Mouse (Mus musculus) liver, embryonic 12.5 days (tissue): ENCODE data around the gene Prpf8. TPM values are rescaled to one million over a fixed set of nuclear protein-coding genes. Genes with fewer than 3 reads are reported as not detected.

Experiments
- ATAC-seq: fragments of 200-750 bp; cut with Nextera tagmentation; 2 replicates; pipeline ENCODE4 v1.8.0; 2017; ENCODE audit warnings: moderate number of reproducible peaks, mild to moderate bottlenecking, moderate library complexity
- H3K27ac ChIP-seq: fragments of 300-500 bp; sonication (generic); 2 replicates; pipeline ENCODE4 v1.5.1; 2016; ENCODE audit warnings: mild to moderate bottlenecking
- H3K27me3 ChIP-seq: fragments of 300-500 bp; sonication (generic); replicated peaks from 2 replicates; pipeline ENCODE4 v1.6.1; 2016; ENCODE audit warnings: mild to moderate bottlenecking, moderate library complexity
- H3K36me3 ChIP-seq: fragments of 300-500 bp; sonication (generic); 2 replicates; pipeline ENCODE4 v1.6.1; 2016; ENCODE audit warnings: mild to moderate bottlenecking, moderate library complexity
- H3K4me1 ChIP-seq: fragments of 300-500 bp; sonication (generic); 2 replicates; pipeline ENCODE4 v1.6.1; 2016
- H3K4me2 ChIP-seq: fragments of 300-500 bp; sonication (generic); 2 replicates; pipeline ENCODE4 v1.6.1; 2016; ENCODE audit warnings: mild to moderate bottlenecking, moderate library complexity
- H3K4me3 ChIP-seq: fragments of 300-500 bp; sonication (generic); 2 replicates; pipeline ENCODE4 v1.5.1; 2016; ENCODE audit warnings: mild to moderate bottlenecking, moderate library complexity
- H3K9ac ChIP-seq: fragments of 300-500 bp; sonication (generic); 2 replicates; pipeline ENCODE4 v1.6.1; 2016; ENCODE audit warnings: mild to moderate bottlenecking, moderate library complexity
- H3K9me3 ChIP-seq: fragments of 300-500 bp; sonication (generic); replicated peaks from 2 replicates; pipeline ENCODE4 v1.6.1; 2016; ENCODE audit warnings: mild to moderate bottlenecking, moderate library complexity
- whole genome bisulfite sequencing: fragments of 180-500 bp; shearing (Covaris S2); methylation state at CpG from one replicate; pipeline ENCODE4 v1.1.7; 2016; ENCODE audit not compliant: insufficient replicate concordance; 5-methylcytosine and 5-hydroxymethylcytosine counted together
- polyA plus RNA-seq: library from polyadenylated mRNA; unstranded; fragments of >200 nt; fragmentation: Nextera tagmentation; extraction: Ambion mirVana; gene quantifications from 2 replicates; pipeline ENCODE4 v1.2.1, GENCODE M21; 2016

Gene Prpf8
- polyA plus RNA-seq, 1 experiment from 2014 or later: 46.6 TPM

DNA sequence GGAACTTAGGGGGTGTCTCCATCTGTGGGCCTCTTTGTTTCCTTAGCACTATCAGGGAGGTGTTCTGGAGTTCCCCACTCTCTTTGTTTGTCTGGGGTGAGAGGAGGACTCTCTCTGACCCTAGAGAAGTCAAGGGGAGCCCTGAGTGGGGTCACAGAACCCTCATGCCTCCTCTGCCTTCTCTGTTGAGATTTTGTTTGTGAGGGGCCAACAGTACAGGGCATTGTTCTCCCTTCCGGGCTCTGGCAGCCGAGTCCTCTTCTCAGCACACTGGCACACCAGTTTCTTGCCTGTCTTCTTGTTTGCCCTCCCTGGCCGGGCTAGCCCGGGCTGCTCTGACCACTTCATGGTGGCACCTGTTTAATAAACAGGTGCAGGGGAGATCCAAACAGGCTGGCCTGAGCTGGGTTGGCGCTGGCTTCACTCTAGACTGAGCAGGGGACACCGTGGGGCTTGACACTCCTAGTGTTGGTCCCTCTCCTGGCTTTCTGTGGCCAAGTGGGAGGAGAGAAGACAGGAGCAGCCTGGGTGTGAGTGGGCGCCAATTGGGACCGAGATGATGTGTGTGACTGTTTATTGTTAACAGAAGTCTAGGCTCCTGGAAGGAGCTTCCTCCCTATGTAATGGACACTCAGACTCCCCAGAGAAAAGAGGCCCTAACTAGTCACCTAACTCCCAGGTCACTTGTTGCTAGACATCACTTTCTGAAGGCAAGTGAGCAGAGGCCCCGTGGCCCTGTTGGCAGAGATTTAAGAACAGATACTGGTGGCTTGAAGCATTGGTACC, 51.8 kb downstream of the Prpf8 start:
- Histone ChIP-seq H3K9ac (0 out of 2 replicates have a peak overlapping the region, but pooled peaks have one; percentile 12), H3K27ac (peak overlapping the region; percentile 20; the same call in 1 of the 2 replicates), H3K4me3 (no peak overlapping the region), H3K4me2 (no peak overlapping the region), H3K4me1 (peaks cover 63% of the 10 kb centered on the region), H3K36me3 (no peaks in the 10 kb centered on the region), H3K9me3 (no peaks in the 10 kb centered on the region), H3K27me3 (peaks cover 8% of the 10 kb centered on the region; the same call in 1 of the 2 replicates)
- 59% methylated on average over 9 of the region's 9 CpGs for WGBS
- ATAC-seq: no peak

DNA sequence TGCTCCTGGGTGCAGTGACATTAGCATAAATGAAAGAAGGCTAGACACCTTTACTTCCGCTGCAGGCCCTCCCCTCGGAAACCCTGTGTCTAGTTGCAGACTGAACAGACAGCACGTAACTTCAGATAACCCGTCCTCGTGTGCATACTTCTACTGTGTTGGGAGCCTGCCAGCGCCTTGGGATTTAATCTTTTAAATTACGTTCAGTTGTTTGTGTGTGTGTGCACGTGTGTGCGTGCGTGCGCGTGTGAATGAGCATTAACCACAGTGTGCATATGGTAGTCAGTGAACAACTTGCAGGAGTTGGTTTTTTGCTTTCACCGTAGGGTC, 52.3 kb downstream of the Prpf8 start:
- no peak overlapping the region for H3K4me3 ChIP-seq
- ATAC-seq: no peak
- H3K9me3 ChIP-seq: no peaks in the 10 kb centered on the region
- 76% methylated on average over 13 of the region's 13 CpGs for WGBS
- peaks cover 57% of the 10 kb centered on the region for H3K4me1 ChIP-seq
- H3K27ac ChIP-seq: no peak overlapping the region
- peaks cover 4% of the 10 kb centered on the region; the same call in 1 of the 2 replicates for H3K27me3 ChIP-seq
- H3K4me2 ChIP-seq: no peak overlapping the region
- no peaks in the 10 kb centered on the region for H3K36me3 ChIP-seq
- H3K9ac ChIP-seq: no peak overlapping the region

DNA sequence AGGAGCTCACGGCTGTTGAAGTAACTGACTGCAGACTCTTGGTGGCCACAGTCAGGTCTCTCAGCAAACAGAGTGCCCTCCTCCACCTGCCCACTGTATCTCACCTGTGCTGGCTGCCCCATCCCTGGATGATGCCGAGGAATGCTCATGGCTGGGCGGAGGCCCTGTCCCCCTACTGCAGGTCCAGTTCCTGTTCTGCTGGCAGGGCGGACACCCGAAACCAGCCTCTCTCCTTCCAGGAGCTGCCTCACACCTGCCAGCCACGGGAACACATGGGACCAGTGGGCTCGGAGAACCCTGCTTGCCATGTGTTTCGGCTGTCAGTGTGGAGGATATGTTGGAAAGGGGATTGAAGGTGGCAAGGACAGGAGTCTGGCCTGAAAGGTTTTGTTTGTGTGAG, 53.6 kb downstream of the Prpf8 start:
- 81% methylated on average over 8 of the region's 8 CpGs for WGBS
- H3K27ac ChIP-seq: peak overlapping the region; percentile 64; the same call in 1 of the 2 replicates

DNA sequence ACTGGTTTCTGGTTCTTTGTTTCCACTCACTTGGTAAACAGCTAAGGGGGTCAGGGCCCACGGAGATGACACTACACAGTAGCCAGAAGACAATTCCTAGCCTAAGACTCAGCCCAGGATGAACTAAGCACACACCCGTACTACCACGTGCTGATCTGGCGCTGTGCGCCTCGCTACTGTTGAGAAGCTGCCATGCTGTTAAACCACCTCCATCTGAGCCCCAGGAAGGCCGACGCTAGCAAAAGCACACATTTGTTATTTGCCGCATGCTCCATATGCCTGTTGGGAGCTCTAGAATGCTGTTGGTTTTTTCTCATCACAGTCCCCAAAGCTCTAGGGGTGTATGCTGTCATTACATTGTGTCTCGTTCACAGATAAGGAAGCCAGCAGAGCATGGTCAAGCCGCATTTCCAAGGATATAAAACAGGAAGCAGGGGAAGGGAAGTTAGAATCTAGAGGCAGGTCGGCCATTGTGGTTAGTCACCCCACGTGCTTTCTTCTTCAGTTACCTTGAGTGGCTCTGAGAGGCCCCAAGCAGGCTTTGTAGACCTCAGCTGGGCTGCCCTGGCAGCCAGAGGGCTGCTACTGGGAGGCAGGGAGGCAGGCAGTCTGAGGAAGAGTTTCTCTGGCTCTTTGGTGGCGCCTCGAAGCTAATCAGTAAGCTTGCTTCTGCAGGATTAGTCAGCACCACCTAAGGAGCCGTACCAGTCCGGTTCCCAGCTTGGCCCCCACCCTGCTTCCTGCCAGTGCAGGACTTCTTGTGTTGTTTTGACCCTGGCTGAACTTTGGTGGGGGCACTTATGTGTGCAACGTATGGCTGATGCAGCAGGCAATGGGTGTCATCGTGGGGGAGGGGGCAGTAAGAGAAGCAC, 54.3 kb downstream of the Prpf8 start:
- Histone ChIP-seq H3K27ac (peak overlapping the region; percentile 64), H3K36me3 (no peaks in the 10 kb centered on the region), H3K4me1 (peaks cover 51% of the 10 kb centered on the region), H3K9me3 (no peaks in the 10 kb centered on the region), H3K4me2 (peak overlapping the region; percentile 31; the same call in 1 of the 2 replicates), H3K27me3 (no peaks in the 10 kb centered on the region), H3K4me3 (no peak overlapping the region), H3K9ac (peak overlapping the region; percentile 43)
- WGBS: 47% methylated on average over 19 of the region's 19 CpGs
- 0 out of 2 replicates have a peak, but pooled peaks have one; percentile 20 for ATAC-seq

More for the DNA sequence above, 53.6 kb downstream of the Prpf8 start:
- Histone ChIP-seq H3K4me1 (peaks cover 50% of the 10 kb centered on the region), H3K9me3 (no peaks in the 10 kb centered on the region), H3K36me3 (no peaks in the 10 kb centered on the region), H3K9ac (no peak overlapping the region), H3K4me2 (no peak overlapping the region), H3K4me3 (no peak overlapping the region), H3K27me3 (no peaks in the 10 kb centered on the region)
- no peak for ATAC-seq

DNA sequence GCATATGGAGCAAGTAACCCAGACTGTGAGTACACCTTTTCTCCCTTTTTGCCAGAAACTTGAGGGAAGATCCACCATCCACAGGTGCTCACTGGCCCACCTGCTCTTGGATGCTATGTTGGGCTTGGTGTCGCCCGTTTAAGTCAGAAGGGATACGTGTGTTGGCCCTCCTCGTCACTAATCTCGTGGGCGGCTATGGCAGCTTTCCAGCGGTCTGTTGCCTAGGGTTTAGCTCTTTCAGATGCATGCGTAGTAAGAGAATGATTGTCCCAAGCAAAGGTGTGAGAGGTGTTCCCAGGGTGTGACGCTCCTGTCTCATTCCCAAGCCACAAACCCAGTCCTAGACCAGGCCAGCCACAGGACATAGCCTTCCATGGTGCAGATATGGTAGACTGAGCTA, 58.1 kb downstream of the Prpf8 start:
- 81% methylated on average over 9 of the region's 9 CpGs for WGBS
- H3K9me3 ChIP-seq: no peaks in the 10 kb centered on the region
- no peaks in the 10 kb centered on the region for H3K36me3 ChIP-seq
- H3K4me1 ChIP-seq: peaks cover 51% of the 10 kb centered on the region
- H3K27ac ChIP-seq: no peak overlapping the region
- H3K27me3 ChIP-seq: no peaks in the 10 kb centered on the region
- no peak overlapping the region for H3K9ac ChIP-seq
- H3K4me2 ChIP-seq: no peak overlapping the region
- no peak for ATAC-seq
- no peak overlapping the region for H3K4me3 ChIP-seq

DNA sequence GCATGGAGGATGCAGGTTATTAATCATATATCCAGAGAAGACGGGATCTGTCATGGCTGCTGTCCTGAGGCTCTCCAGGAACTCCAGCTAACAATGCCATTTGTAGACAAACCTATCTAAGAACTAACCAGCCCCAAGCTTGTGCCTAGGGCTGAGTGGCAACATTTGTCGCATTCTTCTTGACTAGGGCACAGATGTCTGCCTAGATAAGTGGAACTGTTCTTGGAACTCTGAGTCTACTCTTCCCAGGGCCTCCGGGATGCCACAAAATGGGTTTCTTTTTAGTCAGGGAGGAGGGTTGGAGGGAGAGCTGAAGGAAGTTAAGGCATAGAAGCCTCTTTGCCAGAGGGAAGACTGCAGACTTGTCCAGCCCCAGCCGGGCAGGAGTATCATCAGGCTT, 59.4 kb downstream of the Prpf8 start:
- Histone ChIP-seq H3K27ac (peak overlapping the region; percentile 30; the same call in 1 of the 2 replicates), H3K9me3 (no peaks in the 10 kb centered on the region), H3K4me2 (peak overlapping the region; percentile 57), H3K36me3 (no peaks in the 10 kb centered on the region), H3K4me1 (peaks cover 48% of the 10 kb centered on the region), H3K27me3 (no peaks in the 10 kb centered on the region), H3K4me3 (peak overlapping the region; percentile 4; the same call in 1 of the 2 replicates), H3K9ac (peak overlapping the region; percentile 40)
- 42% methylated on average over 4 of the region's 4 CpGs for whole genome bisulfite sequencing
- ATAC-seq: peak; percentile 81

DNA sequence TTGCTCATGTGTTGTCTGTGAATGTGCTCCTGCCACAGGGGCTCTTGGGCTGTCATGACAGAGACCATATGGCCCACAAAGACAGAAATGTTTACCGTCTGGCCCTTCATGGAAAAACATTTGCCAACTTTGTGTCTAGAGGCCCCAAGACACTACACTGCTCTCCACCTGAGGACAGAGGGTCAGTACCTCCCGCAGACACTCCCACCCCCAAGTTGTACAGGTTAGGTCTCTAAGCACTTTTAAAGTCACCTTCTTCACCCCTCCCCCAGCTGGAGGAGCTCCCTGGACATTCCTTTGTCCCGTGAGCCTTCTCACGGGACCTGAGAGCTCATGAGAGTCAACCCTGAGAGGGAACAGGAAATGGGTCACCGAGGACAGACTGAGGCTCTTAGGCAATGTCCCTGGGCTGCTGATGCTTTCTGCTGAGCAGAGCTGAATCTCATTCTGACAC, 63.1 kb downstream of the Prpf8 start:
- Histone ChIP-seq H3K4me3 (no peak overlapping the region), H3K36me3 (no peaks in the 10 kb centered on the region), H3K27me3 (no peaks in the 10 kb centered on the region), H3K9ac (no peak overlapping the region), H3K27ac (0 out of 2 replicates have a peak overlapping the region, but pooled peaks have one; percentile 24), H3K4me1 (peaks cover 47% of the 10 kb centered on the region), H3K4me2 (no peak overlapping the region), H3K9me3 (no peaks in the 10 kb centered on the region)
- WGBS: 59% methylated on average over 5 of the region's 5 CpGs
- no peak for ATAC-seq

DNA sequence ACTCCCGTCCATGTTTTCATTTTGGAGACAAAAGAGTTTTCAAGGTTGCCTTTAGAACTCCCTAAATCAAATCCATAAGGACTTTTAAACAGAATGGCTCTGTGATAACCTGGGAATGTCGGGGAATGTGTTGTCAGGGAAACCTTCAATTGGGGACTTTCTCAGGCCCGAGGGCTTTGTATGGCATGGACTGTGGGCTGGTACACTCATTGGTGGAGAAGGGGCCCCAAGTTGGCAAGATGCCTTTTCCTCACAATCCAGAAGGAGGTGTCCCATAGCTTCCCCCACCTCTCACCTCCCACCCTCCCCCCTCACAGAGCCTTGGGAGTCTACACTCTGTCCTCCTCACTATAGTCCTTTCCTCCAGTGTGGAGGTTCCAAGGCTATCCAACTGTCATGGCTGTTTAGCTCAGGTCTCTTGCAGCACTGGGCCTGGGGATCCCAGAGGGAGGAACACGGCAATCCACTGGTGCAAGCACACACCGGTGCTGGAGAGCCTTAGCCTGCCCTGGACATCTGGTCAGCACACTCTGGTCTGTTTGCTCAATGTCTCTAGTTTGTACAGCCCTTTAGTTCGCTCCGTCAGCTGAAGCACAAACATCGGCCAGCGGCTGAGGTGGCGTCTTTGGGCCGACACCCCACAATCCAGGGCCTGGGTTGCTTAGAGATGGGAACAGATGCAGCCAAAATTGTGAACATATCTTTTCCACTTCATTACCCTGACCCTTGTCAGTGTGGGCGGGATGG, 63.8 kb downstream of the Prpf8 start:
- 0 out of 2 replicates have a peak overlapping the region, but pooled peaks have one; percentile 24 for H3K27ac ChIP-seq
- ATAC-seq: no peak
- 68% methylated on average over 12 of the region's 12 CpGs for WGBS

DNA sequence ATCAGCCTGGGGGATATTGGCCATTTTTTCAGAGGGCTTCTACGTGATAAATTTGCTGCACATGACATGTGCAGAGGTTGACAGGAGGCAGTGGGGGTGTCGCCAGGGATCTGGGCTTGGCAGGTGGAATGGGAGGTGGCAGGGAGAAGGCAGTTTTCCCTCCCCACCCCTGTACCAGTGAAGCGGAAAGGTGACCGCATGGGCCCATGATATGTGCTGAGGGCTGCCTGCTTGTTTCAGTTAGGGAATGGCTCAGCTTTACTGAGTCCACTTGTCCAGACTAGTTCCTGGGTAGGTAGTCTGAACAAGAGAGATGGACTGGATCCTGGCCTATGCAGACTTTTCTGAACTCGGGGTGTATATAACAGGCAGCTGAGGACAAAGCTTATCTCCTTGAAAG, 64.7 kb downstream of the Prpf8 start:
- Histone ChIP-seq H3K36me3 (no peaks in the 10 kb centered on the region), H3K9me3 (no peaks in the 10 kb centered on the region), H3K4me2 (no peak overlapping the region), H3K27ac (no peak overlapping the region), H3K27me3 (no peaks in the 10 kb centered on the region), H3K4me1 (peaks cover 30% of the 10 kb centered on the region), H3K4me3 (no peak overlapping the region), H3K9ac (no peak overlapping the region)
- WGBS: 76% methylated on average over 5 of the region's 5 CpGs
- ATAC-seq: no peak

More for the DNA sequence above, 63.8 kb downstream of the Prpf8 start:
- no peaks in the 10 kb centered on the region for H3K27me3 ChIP-seq
- H3K4me1 ChIP-seq: peaks cover 40% of the 10 kb centered on the region
- H3K4me3 ChIP-seq: no peak overlapping the region
- H3K9me3 ChIP-seq: no peaks in the 10 kb centered on the region
- H3K36me3 ChIP-seq: no peaks in the 10 kb centered on the region
- no peak overlapping the region for H3K4me2 ChIP-seq
- no peak overlapping the region for H3K9ac ChIP-seq

DNA sequence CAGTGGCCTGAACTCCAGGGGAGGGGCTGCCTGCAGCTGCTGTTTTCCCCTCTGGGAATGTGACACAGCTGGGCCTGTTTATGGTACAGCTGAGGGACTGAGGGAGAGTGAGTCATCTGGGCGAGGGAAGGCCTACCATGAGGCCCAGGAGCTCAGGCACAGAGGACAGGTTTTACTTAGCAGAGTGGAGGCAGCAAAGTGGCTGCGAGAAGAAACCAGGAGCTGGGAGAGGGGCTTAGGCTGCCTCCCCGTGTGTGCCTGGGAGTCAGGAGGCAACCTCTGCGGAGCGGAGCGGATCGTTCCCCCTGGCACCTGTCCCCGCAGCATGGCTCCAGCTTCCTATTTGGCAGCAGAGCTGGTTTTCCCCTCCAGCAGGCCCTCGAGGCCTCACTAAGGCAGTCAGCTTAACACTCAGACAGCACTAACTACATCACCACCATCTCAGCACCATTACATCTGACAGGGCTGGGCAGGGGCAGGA, 65.4 kb downstream of the Prpf8 start:
- no peaks in the 10 kb centered on the region for H3K9me3 ChIP-seq
- no peaks in the 10 kb centered on the region for H3K36me3 ChIP-seq
- no peak overlapping the region for H3K9ac ChIP-seq
- no peak overlapping the region for H3K4me3 ChIP-seq
- no peaks in the 10 kb centered on the region for H3K27me3 ChIP-seq
- H3K4me1 ChIP-seq: peaks cover 24% of the 10 kb centered on the region
- WGBS: 75% methylated on average over 9 of the region's 9 CpGs
- no peak overlapping the region for H3K4me2 ChIP-seq
- H3K27ac ChIP-seq: no peak overlapping the region
- ATAC-seq: no peak

DNA sequence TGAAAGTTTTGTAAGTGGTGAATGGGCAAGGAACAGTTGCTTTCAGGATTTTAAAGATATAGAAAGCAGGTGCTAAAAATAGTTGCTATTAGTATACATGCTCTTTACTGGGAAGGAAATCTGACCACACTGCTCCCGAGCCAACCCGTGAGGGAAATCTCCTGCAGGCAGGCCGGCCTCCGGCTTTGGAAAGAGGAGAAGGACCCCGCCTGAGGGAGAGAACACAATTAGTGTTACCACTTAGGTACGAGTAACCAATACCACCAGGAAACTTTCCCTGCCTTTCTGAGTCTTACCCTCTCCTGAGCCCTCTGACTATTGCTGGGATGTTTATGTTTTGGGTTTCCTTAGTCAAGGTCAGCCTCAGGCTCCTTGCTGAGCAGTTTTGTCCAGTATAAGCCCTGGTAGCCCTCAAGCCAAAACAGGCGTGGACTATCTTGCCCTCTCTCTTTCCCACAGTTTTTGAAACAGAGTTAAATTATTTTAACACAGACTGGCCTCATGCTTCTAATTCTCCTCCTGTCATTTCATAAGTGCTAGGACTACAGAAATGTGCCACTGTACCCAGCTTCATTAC, 66.4 kb downstream of the Prpf8 start:
- no peak overlapping the region for H3K4me3 ChIP-seq
- peaks cover 20% of the 10 kb centered on the region for H3K4me1 ChIP-seq
- H3K9me3 ChIP-seq: peaks cover 1% of the 10 kb centered on the region; the same call in 1 of the 2 replicates
- peaks cover 6% of the 10 kb centered on the region; the same call in 1 of the 2 replicates for H3K36me3 ChIP-seq
- no peak overlapping the region for H3K9ac ChIP-seq
- H3K27ac ChIP-seq: no peak overlapping the region
- no peak overlapping the region for H3K4me2 ChIP-seq
- H3K27me3 ChIP-seq: no peaks in the 10 kb centered on the region
- no peak for ATAC-seq
- 77% methylated on average over 7 of the region's 7 CpGs for WGBS
